8 mouse cellular contexts compared by ENCODE assay signal in the genomic region with DNA sequence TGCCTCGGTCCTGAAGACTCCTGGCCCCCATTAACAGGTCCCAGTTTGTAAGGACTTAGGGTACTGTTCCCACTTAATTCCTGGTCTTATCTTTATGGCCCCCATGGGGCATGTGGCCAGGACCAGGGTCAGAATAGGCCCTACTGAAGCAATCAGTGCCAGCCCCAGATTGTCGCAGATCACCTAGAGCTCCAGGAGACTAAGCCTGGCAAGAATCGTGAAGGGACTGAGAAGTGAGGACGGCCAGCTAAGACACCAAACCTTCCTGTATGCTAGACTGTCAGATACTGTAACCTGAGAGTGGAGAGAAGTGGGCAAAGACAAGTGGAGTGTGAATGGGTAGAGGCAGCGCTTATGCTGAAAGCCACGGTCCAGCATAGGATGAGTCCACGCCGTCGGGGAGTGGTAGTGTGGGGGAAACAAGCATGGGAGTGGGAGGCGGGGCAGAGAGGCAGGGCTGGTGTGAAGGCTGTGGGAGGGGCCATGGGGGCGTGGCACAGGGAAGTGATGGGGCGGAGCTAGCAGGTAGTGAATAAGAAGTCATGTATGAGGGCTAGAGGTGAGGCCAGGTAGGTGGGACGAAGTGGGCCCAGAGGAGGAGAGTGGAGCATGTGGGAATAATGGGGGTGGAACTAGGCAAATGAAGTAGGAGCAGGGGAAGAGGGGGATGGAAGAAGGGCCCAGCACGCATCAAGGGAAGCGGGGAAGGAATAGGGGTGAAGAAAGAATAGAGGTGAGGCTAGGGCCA. TPM values are rescaled to one million over a fixed set of nuclear protein-coding genes. Genes with fewer than 3 reads are reported as not detected.
DNase-seq lines count a peak whose midpoint lies in the region; ATAC-seq lines count a peak whose summit lies in the region.

No protein-coding gene starts in this region.

- ATAC-seq in forebrain, embryonic 15.5 days (replicated peaks): peak; percentile 7
- ATAC-seq in limb, embryonic 13.5 days (ENCODE audit: low FRiP score, low read depth): peak; percentile 45; the same call in 1 of the 2 replicates
- ATAC-seq in midbrain, embryonic 15.5 days (replicated peaks): peak; percentile 51

- peak overlapping the region; percentile 92 for H3K4me3 ChIP-seq in forebrain, embryonic 15.5 days
- H3K4me3 ChIP-seq in limb, embryonic 13.5 days: peak overlapping the region; percentile 65
- peak overlapping the region; percentile 56 for H3K4me3 ChIP-seq in midbrain, embryonic 15.5 days

- no peak overlapping the region for H3K27ac ChIP-seq in forebrain, embryonic 15.5 days (replicated peaks)
- no peak overlapping the region for H3K27ac ChIP-seq in limb, embryonic 13.5 days
- H3K27ac ChIP-seq in midbrain, embryonic 15.5 days: no peak overlapping the region

- peaks cover 6% of the 10 kb centered on the region for H3K36me3 ChIP-seq in forebrain, embryonic 15.5 days
- H3K36me3 ChIP-seq in limb, embryonic 13.5 days: no peaks in the 10 kb centered on the region
- H3K36me3 ChIP-seq in midbrain, embryonic 15.5 days (replicated peaks): 0 out of 2 replicates have a peak, but pooled peaks cover 3% of the 10 kb centered on the region

- no peak overlapping the region for H3K9ac ChIP-seq in forebrain, embryonic 15.5 days (replicated peaks)
- H3K9ac ChIP-seq in limb, embryonic 13.5 days: no peak overlapping the region
- no peak overlapping the region for H3K9ac ChIP-seq in midbrain, embryonic 15.5 days

- DNase-seq in thymus, postnatal 36 days: peak; percentile 16 to 28
- DNase-seq in thymus, postnatal 10 days (ENCODE audit: low spot score in 2 of 2): no peak
- no peak for DNase-seq in left cerebral cortex, adult 18-20 months (ENCODE audit: low spot score in 2 of 2)
- DNase-seq in ovary, adult 18-20 months (ENCODE audit: low spot score): no peak
- DNase-seq in right cerebral cortex, postnatal 14 days: no peak

- peaks cover 25% of the 10 kb centered on the region for H3K4me1 ChIP-seq in forebrain, embryonic 15.5 days
- peaks cover 19% of the 10 kb centered on the region for H3K4me1 ChIP-seq in limb, embryonic 13.5 days
- peaks cover 28% of the 10 kb centered on the region for H3K4me1 ChIP-seq in midbrain, embryonic 15.5 days

- 12% methylated on average over 15 of the region's 15 CpGs for WGBS in forebrain, embryonic 15.5 days
- 6% methylated on average over 15 of the region's 15 CpGs for WGBS in limb, embryonic 13.5 days
- 10% methylated on average over 15 of the region's 15 CpGs for WGBS in midbrain, embryonic 15.5 days

- no peaks in the 10 kb centered on the region for H3K9me3 ChIP-seq in forebrain, embryonic 15.5 days
- H3K9me3 ChIP-seq in limb, embryonic 13.5 days: no peaks in the 10 kb centered on the region
- no peaks in the 10 kb centered on the region for H3K9me3 ChIP-seq in midbrain, embryonic 15.5 days

- no peaks in the 10 kb centered on the region for H3K27me3 ChIP-seq in forebrain, embryonic 15.5 days
- H3K27me3 ChIP-seq in limb, embryonic 13.5 days: peaks cover 39% of the 10 kb centered on the region
- H3K27me3 ChIP-seq in midbrain, embryonic 15.5 days (replicated peaks): 0 out of 2 replicates have a peak, but pooled peaks cover 4% of the 10 kb centered on the region

- peak overlapping the region; percentile 89 for H3K4me2 ChIP-seq in forebrain, embryonic 15.5 days (replicated peaks)
- peak overlapping the region; percentile 93 for H3K4me2 ChIP-seq in limb, embryonic 13.5 days (replicated peaks)
- peak overlapping the region; percentile 64 for H3K4me2 ChIP-seq in midbrain, embryonic 15.5 days

RNA-seq across cellular contexts. Expression of gene Slc29a4, which starts 8.7 kb away (rescaled TPM):
- polyA plus RNA-seq in forebrain, embryonic 15.5 days (2015; fragmentation: Nextera tagmentation; extraction: Ambion mirVana): 82.8 and 85.4 TPM in 2 replicates
- polyA plus RNA-seq in limb, embryonic 13.5 days (2015; fragmentation: Nextera tagmentation; extraction: Ambion mirVana): 9.0 and 10.6 TPM in 2 replicates
- 97.2 and 100 TPM in 2 replicates for polyA plus RNA-seq in midbrain, embryonic 15.5 days (2015; fragmentation: Nextera tagmentation; extraction: Ambion mirVana)
- 10 to 100 TPM in 1 of 2 experiments, 1 to 10 TPM in 1; 6.1 to 10.8 TPM for total RNA-seq in left cerebral cortex, adult 18-20 months (2021)

Comparison
In these comparisons a context has a peak if more than half of its experiments do, and no peak if none do; other contexts are left out.
1. DNase-seq: peak in thymus, postnatal 36 days (2 of 2); none in thymus, postnatal 10 days (0 of 2), left cerebral cortex, adult 18-20 months (0 of 2), ovary, adult 18-20 months (single experiment) and right cerebral cortex, postnatal 14 days (single experiment).
2. Peak in every context shown above with its lines, with median percentiles within 50 percentile points of each other: ATAC-seq, H3K4me2 ChIP-seq and H3K4me3 ChIP-seq.